Mouse (Mus musculus): ENCODE data around the gene Terf2ip.

- TF ChIP-seq CTCF (IDR thresholded peaks at IDR 0.05; ENCODE audit: low read depth) (no peak), EP300 (IDR thresholded peaks at IDR 0.05; ENCODE audit: low read depth) (no peak)
Observed at GRCm38 (mm10) chr8:112051537-112051936, 40.3 kb downstream of the Terf2ip start.
